Mouse (Mus musculus) left cerebral cortex, adult 11 months (tissue): Measurements from ENCODE around the gene Vsnl1.
A peak's percentile ranks its signal among the peaks of the same experiment; 100 is the strongest.

Experiments
- DNase-seq: peaks from one replicate; pipeline ENCODE4 v3.0.0; 2022; ENCODE audit warnings: low spot score

Vsnl1 gene

DNA sequence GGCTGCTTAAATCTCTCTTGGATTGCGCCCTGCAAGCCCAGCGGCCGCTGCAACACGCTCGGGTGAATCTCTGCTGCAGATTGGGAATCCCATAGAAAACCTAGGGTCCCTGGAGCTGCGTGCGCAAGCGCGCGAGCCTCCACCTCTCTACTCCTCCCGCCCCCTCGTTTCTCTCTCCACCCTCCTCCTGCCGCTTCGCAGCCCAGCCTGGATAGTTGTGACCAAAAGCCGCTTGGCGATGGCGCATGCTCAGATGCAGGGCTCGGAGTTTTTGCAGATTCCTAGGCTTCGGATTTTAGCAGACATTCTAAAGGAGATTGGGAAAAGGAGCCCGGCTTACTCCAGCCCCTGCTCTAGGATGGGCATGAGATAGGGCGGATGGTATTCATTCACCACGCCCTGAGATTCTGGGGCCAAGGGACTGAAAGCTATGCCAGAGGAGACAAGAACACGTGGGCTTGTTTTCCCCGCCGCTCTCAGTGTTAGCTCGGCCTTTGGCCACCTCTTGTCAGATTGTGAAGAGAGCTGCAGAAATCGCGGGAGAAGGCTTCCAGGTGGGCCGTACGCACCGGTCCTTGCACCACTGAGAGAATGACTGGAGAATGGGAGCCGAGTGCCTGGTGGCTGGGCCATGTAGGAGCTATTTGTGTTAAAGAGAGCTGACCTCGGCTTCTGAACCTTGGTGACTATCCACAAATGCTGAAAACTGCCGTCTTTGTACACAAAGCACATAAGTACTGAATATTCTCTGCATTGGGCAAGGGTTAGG lies at the start of gene Vsnl1:
TSS of gene Vsnl1 (minus strand) at position 117 of the 769 bp plus-strand sequence.
- peak; percentile 81 for DNase-seq

GRCm38 (mm10) chr12:11456632-11457031 lies 20.2 kb upstream of the Vsnl1 start:
- peak; percentile 13 for DNase-seq

DNA sequence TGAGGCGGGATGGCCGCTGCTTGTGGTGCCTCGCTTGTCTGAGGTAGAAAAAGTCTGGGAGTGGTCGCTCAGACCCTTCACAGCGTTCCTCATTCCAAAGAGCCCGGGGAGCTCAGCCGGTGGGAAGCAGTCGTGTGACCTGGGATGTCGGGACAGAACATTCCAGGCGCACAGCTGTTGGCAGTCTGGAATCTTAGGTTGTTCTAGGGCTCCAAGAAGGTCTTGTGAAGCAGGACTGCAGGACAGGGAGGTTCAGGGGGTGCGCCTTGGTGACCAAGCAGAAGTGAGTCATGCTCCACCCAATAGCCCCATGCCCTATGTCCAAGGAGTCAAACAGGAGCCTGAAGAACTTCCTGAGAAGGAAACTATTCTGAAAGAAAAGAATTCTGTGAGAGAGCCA lies 19.8 kb upstream of the Vsnl1 start:
- no peak for DNase-seq

- peak; percentile 71 for DNase-seq
These were observed 19.3 kb upstream of the Vsnl1 start, which contains the start of gene Rad51ap2 for GRCm38 (mm10) chr12:11455549-11456194. TSS of gene Rad51ap2 (plus strand) at chr12:11456079.

DNA sequence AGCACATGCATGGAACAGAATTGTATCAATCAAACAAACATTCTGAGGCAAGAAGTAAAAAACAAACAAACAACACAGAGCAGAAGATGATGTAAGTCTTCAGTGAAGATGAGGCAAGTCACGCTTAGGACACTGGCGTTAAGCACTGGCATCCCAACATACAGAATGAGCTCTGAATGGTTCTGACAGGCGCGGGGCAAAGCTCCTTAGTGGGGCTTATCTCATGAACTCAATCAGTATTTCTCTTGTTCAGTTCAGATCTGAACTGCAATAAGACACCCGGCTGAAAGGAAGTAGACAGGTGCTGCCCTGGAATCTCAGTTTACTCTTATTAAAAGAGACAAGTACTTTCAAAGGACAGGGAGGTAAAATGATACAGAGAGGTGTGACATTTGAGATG lies 17.7 kb upstream of the Vsnl1 start:
- no peak for DNase-seq

- DNase-seq = no peak
These were observed 1.6 kb upstream of the Vsnl1 start for GRCm38 (mm10) chr12:11437907-11438447.

DNA sequence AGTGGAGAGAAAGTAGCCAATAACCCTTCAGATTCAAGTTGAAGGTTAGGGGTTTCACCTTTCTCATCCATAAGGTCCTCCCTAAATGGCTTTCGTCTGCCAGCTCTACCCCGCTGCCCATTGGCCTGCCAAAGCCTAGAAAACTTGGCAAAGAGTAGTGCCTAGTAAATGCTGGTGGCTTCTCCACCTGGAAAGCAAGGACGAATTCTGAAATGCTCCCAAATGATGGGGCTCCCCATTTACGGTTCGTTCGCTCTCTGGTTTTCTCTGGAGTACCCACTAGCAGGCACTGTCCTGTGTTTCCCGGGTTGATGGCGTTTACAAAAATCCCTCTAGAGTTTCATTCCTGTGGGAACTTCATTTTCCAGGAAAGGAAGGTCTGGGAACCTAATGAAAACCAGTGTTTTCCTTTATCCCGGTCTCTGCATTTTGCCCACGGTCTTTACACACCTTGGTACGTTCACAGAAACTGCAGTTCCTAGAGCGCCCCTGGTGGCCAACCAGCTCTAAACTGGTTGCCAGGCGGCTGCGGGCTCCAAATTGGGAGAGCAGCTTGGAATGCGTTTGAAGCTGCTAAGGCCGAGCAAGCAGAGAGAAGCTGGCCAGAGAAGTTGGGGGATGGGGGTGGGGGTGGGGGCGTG lies 973 bp upstream of the Vsnl1 start:
- peak; percentile 59 for DNase-seq

- DNase-seq = peak; percentile 7
These were observed 426 bp downstream of the Vsnl1 start for GRCm38 (mm10) chr12:11436023-11436350.

DNA sequence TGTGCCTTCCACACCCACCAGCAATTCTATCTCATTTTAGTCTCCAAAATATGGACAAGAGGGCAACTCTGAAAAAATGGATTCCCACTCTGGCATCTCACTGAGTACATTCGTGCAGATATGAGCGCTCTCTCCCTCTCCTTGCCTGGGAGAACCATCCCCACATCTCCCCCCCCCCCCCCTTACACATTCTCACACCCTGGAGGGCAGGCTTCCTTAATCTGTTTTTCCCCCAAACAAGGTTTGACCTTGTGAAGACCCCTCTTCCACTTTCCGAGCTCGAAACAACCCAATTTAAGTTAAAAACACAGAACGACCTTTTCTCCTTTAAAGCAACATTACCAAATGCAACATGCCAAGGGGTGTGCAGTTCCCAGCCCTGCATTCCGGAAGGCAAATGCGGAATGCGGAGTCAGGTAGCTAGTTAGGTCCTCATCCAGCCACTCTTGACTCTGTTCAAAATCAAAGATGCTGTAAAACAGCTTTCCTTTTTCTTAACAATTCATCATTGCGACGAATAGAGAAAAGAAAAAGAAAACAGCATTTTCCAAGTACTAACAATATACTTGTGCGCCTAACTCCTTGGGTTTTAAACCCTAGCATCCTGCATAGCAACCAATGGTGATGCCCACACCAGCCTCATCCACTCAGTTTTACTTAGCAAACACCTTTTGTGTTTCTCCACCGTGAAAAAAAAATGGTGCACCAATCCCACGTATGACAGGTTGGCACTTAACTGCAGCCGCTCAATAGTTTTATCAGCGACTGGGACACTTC lies 979 bp downstream of the Vsnl1 start:
- no peak for DNase-seq

- no peak for DNase-seq
These were observed 2.0 kb downstream of the Vsnl1 start for GRCm38 (mm10) chr12:11434446-11434845.

DNA sequence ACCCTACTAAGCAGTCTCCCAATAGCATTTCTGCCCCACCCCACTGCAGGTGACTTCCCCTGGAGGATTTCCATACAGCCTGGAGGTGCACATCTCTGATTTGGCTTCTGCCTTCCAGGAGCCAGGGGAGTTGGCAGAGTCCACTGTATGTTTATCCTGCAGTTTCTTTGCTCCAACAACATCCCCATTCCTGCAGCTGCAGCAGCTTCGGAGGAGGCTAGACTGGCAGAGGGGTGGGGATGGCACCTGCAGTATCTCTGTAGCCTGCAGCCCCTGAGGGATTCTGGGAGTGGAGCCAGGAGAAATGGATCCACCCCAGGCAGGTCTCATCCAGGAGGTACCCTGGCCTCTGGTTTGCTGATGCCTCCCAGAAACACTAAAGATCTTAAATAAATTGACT lies 2.7 kb downstream of the Vsnl1 start:
- DNase-seq = peak; percentile 8

DNA sequence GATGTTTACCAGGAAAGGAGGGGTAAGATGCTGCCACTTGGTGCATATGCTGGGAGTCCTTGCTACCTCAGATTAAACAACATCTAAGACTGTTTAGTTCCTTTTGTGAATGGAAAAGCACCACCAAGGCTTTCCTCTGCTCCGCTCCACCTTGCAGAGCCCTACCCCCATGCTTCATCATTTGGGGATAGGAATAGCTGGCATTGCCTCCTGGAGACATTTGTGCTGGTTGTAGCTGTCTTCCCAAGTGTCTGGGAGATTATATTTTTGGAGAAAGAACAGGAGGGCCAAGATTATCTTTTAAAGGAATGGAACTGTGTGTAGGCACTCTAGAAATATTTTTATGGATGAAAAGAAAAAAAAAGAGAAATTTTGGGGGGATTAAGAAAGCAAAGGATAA lies 3.3 kb downstream of the Vsnl1 start:
- peak; percentile 8 for DNase-seq

GRCm38 (mm10) chr12:11427396-11427795 lies 9.0 kb downstream of the Vsnl1 start:
- DNase-seq = no peak

DNA sequence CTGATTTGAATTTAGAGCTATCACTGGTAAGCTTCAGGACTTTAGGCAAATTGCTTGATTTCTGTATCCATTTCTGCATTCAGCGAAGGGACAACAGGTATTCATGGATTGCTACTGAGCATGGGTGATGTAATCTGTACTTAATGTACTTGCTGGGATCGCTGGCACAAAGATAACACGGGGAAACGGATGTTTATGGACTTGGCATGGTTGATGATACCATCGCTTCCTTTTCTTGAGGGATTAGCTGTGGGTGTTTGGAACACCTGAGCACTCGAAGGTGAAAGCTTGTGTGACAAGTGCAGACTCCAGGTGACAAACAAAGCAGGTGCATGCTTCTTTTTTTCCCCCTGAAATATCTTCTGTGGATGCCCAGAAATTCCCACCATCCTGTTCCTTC lies 18.3 kb downstream of the Vsnl1 start:
- DNase-seq = no peak

DNA sequence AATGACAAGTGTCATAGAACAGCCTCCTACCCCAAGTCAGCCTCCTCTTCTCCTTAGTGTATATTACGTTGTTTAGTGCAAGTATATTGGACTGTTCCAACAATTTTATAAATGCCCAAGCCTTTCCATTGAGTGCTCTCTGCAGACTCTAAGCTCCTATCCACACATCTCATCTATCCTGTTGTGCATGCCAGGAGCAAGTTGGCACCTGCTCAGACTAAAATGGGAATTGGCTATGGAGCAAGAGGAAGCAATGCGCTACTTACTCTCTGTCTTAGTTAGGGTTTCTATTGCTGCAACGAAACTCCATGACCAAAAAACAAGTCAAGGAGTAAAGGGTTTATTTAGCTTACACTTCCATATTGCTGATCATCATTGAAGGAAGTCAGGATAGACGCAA lies 28.7 kb downstream of the Vsnl1 start:
- DNase-seq = no peak

DNA sequence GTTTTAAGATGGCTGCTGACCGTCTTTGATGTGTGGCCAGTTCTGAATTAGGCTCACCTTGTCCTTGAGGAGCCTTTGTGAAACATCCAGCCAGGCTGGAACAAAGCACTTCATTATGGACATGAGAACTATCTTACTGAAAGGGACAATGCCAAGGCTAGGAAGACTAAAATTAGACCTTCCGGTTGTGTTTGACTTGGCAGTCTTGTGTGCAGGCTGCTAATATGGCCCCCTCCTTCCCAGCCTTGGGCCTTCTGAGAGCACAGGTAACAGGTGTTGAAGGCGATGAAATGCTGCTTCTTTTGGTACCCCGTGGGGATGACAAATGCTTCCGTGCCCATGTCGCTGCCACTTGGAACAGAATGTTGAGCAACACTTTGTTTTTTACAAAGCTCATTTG lies 37.6 kb downstream of the Vsnl1 start:
- DNase-seq = no peak

DNA sequence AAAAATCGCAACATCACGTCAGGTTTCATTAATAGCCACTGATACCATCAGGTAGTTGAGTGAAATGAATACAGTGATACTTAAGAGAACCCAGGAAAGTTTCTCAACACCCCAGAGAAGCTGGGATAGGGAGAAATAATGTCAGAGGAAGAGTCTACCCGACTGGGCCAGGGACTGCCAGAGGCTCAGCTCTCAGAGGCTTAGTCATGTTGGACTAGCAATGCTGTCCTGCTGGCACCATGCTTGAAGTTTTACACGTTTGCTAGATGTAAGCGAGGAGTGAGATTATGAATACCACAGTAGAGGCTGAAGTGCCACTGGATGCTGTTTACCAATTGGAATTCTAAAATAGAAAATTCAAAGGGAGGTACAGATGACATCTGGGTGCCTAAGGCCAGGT lies 39.4 kb downstream of the Vsnl1 start:
- no peak for DNase-seq

- no peak for DNase-seq
These were observed 40.9 kb downstream of the Vsnl1 start for GRCm38 (mm10) chr12:11395470-11395869.

DNA sequence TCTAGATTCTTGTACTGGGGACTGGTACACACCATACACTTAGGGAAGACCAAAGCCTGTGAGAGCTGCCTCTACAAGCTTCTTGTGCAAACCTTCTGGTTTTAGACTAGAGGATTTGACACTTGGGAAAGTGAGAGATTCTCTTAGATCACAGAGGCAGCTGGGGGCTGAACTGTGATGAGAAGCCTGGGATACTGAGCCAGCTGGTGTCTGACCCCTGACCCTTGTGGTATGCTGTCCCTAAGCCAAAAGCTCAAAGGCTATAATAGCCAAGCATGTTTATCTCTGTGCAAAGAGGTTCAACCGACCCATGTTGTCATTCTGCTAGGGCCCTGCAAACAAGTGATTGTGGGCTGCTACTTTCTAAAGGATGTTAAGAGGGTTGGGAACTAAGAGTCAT lies 43.9 kb downstream of the Vsnl1 start:
- DNase-seq = no peak

- peak; percentile 8 for DNase-seq
These were observed 45.0 kb downstream of the Vsnl1 start for GRCm38 (mm10) chr12:11391244-11391949.

DNA sequence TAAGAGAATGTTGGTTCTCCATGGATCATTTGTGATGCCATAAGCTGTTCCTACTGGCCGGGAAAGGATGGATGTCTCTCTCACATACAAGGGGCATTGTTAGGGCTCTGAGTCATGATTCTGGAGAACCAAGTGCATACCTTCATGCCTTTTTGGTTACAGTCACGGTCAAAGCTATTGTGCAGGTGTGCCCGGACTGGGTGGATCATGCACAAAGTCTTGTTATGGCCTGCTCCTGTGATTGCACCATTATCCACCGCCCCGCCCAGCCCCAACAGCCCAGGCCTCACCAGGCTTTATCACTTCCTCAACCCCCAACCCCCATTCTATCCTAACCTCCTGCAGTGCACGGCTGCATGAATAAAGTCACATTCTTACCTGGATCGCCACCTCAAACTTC lies 47.3 kb downstream of the Vsnl1 start:
- DNase-seq = no peak

- DNase-seq = no peak
These were observed 51.7 kb downstream of the Vsnl1 start for GRCm38 (mm10) chr12:11384754-11385153.
